Mouse (Mus musculus) thymus, postnatal 36 days (tissue): ENCODE measurements at regions not wholly inside any gene's neighbourhood (a gene's known extent, or its start where the extent isn't known, plus 50 kb on each side); places are given as distances from the start of the nearest gene placed in this dataset.

Experiments used
- DNase-seq, 2 experiments: peaks; one replicate each; pipeline ENCODE4 v3.0.0; 2022; ENCODE audit warnings: mixed read lengths in 2 of 2

- DNase-seq = peak in 1 of 2 experiments; percentile 35
Measured at GRCm38 (mm10) chr1:137620672-137621071, 554.8 kb downstream of the Ptprc start.

- DNase-seq = no peak
Measured at GRCm38 (mm10) chr1:137618231-137618630, 557.3 kb downstream of the Ptprc start.

- peak; percentile 12 to 45 for DNase-seq
Measured at GRCm38 (mm10) chr1:137617513-137617912, 558.0 kb downstream of the Ptprc start.

- DNase-seq = no peak
Measured at GRCm38 (mm10) chr1:137606716-137607115, 568.8 kb downstream of the Ptprc start.

- no peak for DNase-seq
Measured at GRCm38 (mm10) chr1:137605890-137606663, 569.4 kb downstream of the Ptprc start.

GRCm38 (mm10) chr1:137593732-137594131 is 581.8 kb downstream of the Ptprc start:
- DNase-seq = no peak

- no peak for DNase-seq
Measured at GRCm38 (mm10) chr1:137591891-137592290, 583.6 kb downstream of the Ptprc start.

GRCm38 (mm10) chr1:137591295-137591694 is 584.2 kb downstream of the Ptprc start:
- no peak for DNase-seq

GRCm38 (mm10) chr1:137588304-137589300 is 586.9 kb downstream of the Ptprc start:
- DNase-seq = no peak

- no peak for DNase-seq
Measured at GRCm38 (mm10) chr1:137587481-137588228, 587.9 kb downstream of the Ptprc start.

- no peak for DNase-seq
Measured at GRCm38 (mm10) chr1:137584696-137585095, 590.8 kb downstream of the Ptprc start.

- no peak for DNase-seq
Measured at GRCm38 (mm10) chr1:137584104-137584675, 591.3 kb downstream of the Ptprc start.

- DNase-seq = no peak
Measured at GRCm38 (mm10) chr1:137577639-137578038, 597.9 kb downstream of the Ptprc start.

- no peak for DNase-seq
Measured at GRCm38 (mm10) chr1:137576174-137576573, 599.3 kb downstream of the Ptprc start.

- no peak for DNase-seq
Measured at GRCm38 (mm10) chr1:137575380-137575779, 600.1 kb downstream of the Ptprc start.

GRCm38 (mm10) chr1:137571905-137572865 is 603.3 kb downstream of the Ptprc start:
- DNase-seq = no peak

- DNase-seq = peak; percentile 17 to 53
Measured at GRCm38 (mm10) chr1:137571190-137571904, 604.2 kb downstream of the Ptprc start.

GRCm38 (mm10) chr1:137567526-137567925 is 607.3 kb upstream of the Nr5a2 start:
- DNase-seq = no peak

GRCm38 (mm10) chr1:137565573-137566048 is 605.4 kb upstream of the Nr5a2 start:
- no peak for DNase-seq

GRCm38 (mm10) chr1:137561686-137562085 is 601.4 kb upstream of the Nr5a2 start:
- no peak for DNase-seq
